In genomic region chr11:115317204-115317603, GRCm38 (mm10) we compare ENCODE assay signal across 34 mouse cellular contexts. TPM values are rescaled to one million over a fixed set of nuclear protein-coding genes. Genes with fewer than 3 reads are reported as not detected.
"Had no signal": no experiment of that assay in that cellular context is flagged by ENCODE, and none has a peak within 500 bp of the region (broad histone marks: within the 10 kb centered on the region; RNA-seq: fewer than 3 reads in every experiment).

No protein-coding gene starts in this region.

- H3K9me3 ChIP-seq: heart, embryonic 13.5 days; heart, embryonic 15.5 days; hindbrain, embryonic 13.5 days; hindbrain, embryonic 15.5 days; kidney, embryonic 15.5 days; limb, embryonic 13.5 days; limb, embryonic 15.5 days had no signal

- H3K4me3 ChIP-seq: heart, embryonic 13.5 days; heart, embryonic 15.5 days; hindbrain, embryonic 13.5 days; hindbrain, embryonic 15.5 days; limb, embryonic 13.5 days; limb, embryonic 15.5 days had no signal

- H3K9ac ChIP-seq: heart, embryonic 13.5 days; heart, embryonic 15.5 days; hindbrain, embryonic 13.5 days; hindbrain, embryonic 15.5 days; kidney, embryonic 15.5 days; limb, embryonic 13.5 days; limb, embryonic 15.5 days; liver, embryonic 14.5 days had no signal

- H3K4me2 ChIP-seq: heart, embryonic 13.5 days; heart, embryonic 15.5 days; hindbrain, embryonic 13.5 days; hindbrain, embryonic 15.5 days; kidney, embryonic 15.5 days; limb, embryonic 13.5 days; limb, embryonic 15.5 days; liver, embryonic 11.5 days had no signal

- DNase-seq: gastrocnemius, postnatal 10 days; gastrocnemius, postnatal 36 days; heart, adult 18-20 months; heart, postnatal 14 days; heart, postnatal 36 days; kidney, adult 11 months; kidney, adult 2 months; kidney, adult 9 months; kidney, postnatal 14 days; kidney, postnatal 36 days; layer of hippocampus, adult 9-11 months; layer of hippocampus, postnatal 36 days; left cerebral cortex, postnatal 4 days had no signal

- H3K27ac ChIP-seq: heart, embryonic 13.5 days; heart, embryonic 15.5 days; hindbrain, embryonic 13.5 days; hindbrain, embryonic 15.5 days; hindbrain, postnatal 0 days; kidney, embryonic 15.5 days; kidney, postnatal 0 days; limb, embryonic 13.5 days; limb, embryonic 15.5 days; liver, embryonic 14.5 days had no signal

- H3K36me3 ChIP-seq: heart, embryonic 13.5 days; heart, embryonic 15.5 days; hindbrain, embryonic 13.5 days; hindbrain, embryonic 15.5 days; kidney, embryonic 15.5 days; limb, embryonic 13.5 days; limb, embryonic 15.5 days had no signal

- ATAC-seq: hindbrain, postnatal 0 days; intestine, embryonic 16.5 days had no signal

RNA-seq across cellular contexts. Expression of gene Ush1g, which starts 4.6 kb away (rescaled TPM):
- total RNA-seq: hematopoietic stem cell, adult 5-6 weeks had no signal
- polyA plus RNA-seq: gonadal fat pad, adult 2 months; kidney, embryonic 15.5 days; kidney, postnatal 0 days; limb, embryonic 11.5 days; limb, embryonic 13.5 days had no signal

RNA-seq across cellular contexts. Expression of gene Otop2, which starts 10.2 kb away (rescaled TPM):
- total RNA-seq: gastrocnemius, adult 18-20 months; gastrocnemius, postnatal 10 days; gastrocnemius, postnatal 36 days; heart, adult 18-20 months; heart, postnatal 14 days; heart, postnatal 36 days; hematopoietic stem cell, adult 5-6 weeks; layer of hippocampus, postnatal 14 days; left cerebral cortex, postnatal 4 days had no signal
- polyA plus RNA-seq: gonadal fat pad, adult 2 months; heart, embryonic 11.5 days; heart, embryonic 13.5 days; heart, embryonic 15.5 days; heart, postnatal 0 days; hindbrain, embryonic 11.5 days; hindbrain, embryonic 13.5 days; intestine, embryonic 14.5 days; kidney, adult 2 months; kidney, postnatal 0 days; limb, embryonic 11.5 days; limb, embryonic 13.5 days; liver, embryonic 11.5 days; liver, embryonic 14.5 days had no signal

RNA-seq across cellular contexts. Expression of gene Otop3, which starts 17.3 kb away (rescaled TPM):
- total RNA-seq: gastrocnemius, adult 18-20 months; gastrocnemius, postnatal 10 days; gastrocnemius, postnatal 36 days; heart, adult 18-20 months; heart, postnatal 14 days; heart, postnatal 36 days; hematopoietic stem cell, adult 5-6 weeks had no signal
- polyA plus RNA-seq: gonadal fat pad, adult 2 months; heart, embryonic 11.5 days; heart, embryonic 13.5 days; heart, embryonic 15.5 days; heart, postnatal 0 days; kidney, embryonic 15.5 days; kidney, postnatal 0 days; limb, embryonic 11.5 days; limb, embryonic 13.5 days; liver, embryonic 11.5 days; liver, embryonic 14.5 days had no signal
